Mouse (Mus musculus): ENCODE data around the gene Grm3. TPM values are rescaled to one million over a fixed set of nuclear protein-coding genes. Genes with fewer than 3 reads are reported as not detected.

Gene Grm3
- under 1 TPM; 0.09 to 0.22 (median 0.14) TPM for total RNA-seq (2022)

DNA sequence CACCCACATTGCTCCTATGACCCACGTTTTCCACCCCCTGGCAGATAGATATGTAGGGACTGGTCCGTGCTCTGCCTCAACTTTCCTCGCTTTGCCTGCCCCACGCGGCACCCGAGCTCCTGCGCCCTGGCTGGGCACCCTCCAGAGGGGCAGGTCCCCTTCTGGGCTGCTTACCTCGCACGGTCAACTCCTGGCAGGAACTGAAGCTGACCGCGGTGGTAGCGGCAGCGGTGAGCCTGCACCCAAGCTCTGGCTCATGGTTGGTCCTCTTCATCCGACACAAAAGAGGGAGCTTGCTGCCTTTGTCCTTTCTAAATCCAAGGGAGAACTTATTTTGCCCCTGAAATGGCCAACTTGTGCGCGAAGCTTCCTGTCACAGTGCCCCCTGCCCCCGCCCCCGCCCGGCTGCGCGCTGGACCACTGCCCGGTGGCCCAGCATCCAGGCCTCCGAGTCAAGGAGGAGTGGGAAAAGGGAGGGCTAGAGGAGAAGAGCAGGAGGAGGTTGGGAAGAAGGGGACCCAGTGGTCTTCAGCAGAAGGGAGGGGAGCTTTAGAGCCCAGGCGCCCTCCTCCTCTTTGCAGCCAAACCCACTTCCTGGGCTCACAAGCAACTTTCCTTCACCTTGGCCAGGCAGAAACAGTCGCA is at the start of gene Grm3:
Grm3 (minus strand) TSS at position 215 of the 645 bp plus-strand sequence.
- DNase-seq, result no peak

DNA sequence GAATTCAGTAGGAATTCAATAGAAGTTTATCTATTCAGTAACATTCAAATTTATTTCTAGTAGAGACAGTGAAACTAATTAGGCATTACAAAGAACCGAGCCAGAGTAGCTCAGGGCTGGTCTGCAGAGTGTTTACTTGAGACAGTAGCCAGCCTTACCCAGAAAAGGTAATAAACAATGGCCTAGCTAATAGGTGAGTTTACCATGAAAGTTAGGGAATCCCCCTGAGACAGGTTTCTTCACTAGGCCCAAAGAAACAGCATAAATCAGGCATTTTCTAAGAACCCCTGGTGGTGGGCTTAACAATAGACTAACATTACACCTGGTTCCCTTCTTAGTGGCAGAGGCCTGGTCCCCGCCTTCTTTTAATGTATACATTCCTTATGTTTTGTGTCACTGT is 30.8 kb upstream of the Grm3 start:
- no peak for DNase-seq

DNA sequence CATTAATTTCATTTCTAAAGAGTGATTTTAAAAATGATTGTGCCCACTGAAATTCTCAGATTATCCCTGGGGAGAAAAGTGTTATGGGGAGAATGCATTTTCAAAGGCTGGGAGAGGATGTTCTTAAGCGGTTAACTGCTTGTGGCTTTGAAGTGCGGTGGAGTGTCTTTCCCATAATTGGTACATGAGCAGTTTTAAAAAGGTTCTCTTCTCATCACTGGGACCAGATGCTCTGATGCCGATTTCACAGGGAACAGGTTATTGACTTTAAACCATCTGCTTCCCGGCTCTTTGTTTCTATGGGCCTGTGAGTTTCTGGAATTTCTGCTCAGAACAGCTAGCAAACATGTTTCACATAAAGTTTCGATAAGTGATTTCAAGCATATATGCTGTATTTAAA is 23.2 kb upstream of the Grm3 start:
- no peak for DNase-seq

DNA sequence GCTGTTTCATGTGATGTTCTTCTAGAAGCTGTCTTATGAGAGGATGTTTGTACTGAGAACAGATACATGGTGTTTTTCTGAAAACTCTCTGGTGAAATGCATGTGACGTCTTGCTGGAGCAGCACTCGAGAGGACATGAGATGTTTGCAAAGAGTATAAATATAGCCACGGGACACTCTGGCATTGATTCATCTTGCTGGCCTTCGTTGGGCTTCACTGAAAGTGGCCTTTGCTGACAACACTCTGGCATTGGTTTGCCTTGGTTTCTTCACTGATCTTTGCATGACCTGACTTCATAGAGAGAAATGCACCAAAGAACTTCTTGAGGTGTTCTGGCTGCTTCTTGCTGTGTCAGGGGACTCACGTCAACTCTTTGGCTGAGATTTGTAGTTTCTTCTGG is 19.1 kb upstream of the Grm3 start:
- DNase-seq, result no peak

DNA sequence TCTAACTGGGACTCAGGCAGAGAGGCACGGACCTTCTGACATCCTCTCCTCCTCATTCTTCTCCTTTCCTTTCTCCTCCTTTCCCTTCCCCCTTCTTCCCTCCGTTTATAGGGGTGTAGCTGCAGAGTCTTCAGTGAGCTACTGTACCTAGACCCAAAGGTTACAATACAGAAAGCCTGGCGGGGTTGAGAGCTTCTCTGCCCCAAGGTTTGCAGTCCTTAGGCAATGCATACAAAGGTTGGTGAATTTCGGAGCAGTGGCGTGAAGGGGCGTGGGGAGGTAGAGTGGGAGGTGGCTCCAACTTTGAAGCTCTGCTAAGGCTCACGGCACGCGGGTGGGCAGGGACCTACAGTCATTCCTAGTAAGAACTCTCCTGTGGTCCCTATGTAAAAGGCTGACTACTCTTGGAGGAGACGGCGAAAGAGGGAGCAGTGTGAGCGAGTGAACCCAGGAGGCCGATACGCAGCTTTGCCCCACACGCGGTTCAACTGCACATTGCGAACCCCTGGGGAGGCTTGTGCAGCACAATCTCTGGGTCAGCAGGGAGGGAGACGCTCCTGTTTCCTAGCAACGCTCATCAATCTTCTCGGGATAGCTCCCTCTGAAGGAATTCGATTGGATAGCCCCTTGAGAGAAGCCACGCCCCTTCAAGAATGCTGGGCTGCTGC is 765 bp upstream of the Grm3 start:
- no peak for DNase-seq

DNA sequence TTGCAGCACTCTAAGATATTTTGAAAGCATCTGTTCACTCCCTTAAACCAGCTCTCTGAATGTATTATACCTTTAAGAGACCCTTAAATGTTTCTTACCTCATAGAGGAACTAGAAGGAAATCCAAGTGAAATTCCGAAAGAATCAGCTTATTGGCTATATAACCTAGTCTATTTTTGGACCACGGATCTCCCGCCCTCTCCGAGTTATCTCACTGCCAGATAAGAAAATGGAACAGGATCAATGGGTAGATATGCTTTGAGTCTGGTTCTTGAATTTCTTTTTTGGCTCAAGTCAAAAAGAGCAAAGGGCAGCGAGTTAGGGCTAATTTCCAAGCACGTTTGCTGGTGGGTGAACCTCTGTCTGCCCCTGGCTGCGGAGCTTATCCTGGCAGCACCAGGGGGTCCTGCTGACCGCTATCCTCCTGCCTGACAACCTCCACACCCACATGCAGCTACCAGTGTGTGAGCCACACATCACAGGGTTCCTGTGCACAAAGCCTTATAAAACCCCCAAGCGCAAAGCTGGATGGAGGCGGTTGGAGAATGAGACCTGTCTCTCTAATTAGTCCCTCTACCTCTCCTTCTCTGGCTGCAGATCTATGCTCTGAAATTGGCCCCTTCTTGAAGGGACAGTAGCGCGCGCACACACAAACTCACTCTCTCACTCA is 549 bp downstream of the Grm3 start:
- DNase-seq, result no peak

DNA sequence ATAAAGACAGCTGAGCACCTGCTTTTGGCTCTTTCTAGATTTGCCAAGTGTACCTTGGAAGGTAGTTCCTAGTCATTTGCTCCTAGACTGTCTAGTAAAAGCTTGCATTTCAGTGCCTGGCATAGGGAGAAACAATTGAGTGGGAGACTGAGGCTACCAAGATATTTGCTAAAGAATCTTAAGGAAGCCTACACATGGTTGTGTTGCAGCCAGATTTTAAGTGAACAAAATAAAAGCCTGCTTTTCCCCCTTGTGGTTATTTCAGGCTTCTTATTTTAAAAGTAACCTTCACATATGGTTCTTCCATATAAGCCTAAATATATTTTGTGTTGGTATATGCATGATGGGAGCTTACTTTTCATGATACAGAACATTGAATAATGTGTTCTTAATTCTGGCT is 3.8 kb downstream of the Grm3 start:
- DNase-seq, result no peak

DNA sequence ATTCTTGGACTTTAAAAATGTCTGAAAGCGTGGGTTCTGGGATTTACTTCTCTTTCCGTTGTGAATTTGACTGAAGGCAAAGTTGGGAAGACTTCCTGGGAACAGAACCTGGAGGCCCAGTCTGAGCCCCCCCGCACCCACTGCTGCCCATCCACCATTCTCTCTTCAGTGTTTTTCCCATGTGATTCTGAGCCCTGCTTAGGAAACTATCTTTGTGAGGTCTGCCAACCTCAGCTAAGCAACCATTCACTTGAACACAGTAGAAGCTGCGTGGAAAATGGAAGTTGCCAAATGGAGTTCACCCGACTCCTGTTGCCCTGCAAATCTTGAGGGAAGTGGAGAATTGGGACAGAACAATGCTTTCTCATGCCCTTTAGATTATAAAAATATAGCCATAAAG is 8.7 kb downstream of the Grm3 start:
- DNase-seq, result no peak

DNA sequence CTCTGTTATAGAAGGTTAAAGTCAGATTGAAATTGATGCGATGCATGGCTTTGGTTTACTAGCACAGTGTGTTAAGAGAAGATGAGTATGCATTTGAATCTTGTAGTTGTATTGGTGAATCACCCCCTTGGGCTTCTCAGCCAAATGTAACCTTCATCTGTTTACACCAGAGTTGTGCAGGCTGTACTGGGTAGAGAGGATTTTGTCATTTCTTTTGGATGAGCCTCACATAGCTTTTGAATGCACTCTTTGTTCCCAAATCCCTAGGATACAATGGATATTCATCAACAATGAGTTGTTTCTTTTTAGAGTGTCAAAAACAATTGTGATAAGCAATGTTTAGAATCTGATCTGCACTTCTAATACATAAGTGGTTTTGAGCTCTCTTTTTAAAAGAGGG is 17.9 kb downstream of the Grm3 start:
- no peak for DNase-seq

DNA sequence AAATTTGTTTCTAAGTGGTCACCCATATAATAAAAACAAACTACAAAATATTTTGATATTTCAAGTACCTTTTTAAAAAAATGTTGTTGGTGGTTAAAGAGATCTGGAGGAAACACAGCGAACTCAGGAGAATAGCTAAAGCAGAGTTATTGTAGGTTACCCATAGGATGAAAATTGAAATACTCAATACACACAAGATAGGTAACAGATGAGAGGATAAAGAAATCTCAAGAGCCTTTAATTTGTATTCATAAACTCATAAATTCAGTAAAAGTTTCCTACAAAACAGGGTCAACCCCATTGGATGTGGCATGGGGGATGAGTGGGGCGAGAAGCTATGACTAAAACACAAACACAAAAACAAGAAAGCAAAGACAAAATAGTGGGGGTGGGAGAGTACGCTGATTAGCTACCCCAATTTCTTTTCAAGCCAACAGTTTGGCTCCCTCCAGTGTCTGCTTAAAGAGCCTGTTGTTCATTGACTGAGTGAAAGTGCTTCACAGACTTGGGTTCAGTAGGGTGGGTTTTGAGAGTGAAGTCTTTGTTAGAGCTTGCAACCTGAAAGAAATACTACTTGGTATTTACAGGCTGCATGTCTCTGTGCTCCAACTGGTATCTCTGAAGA is 21.5 kb downstream of the Grm3 start:
- no peak for DNase-seq

DNA sequence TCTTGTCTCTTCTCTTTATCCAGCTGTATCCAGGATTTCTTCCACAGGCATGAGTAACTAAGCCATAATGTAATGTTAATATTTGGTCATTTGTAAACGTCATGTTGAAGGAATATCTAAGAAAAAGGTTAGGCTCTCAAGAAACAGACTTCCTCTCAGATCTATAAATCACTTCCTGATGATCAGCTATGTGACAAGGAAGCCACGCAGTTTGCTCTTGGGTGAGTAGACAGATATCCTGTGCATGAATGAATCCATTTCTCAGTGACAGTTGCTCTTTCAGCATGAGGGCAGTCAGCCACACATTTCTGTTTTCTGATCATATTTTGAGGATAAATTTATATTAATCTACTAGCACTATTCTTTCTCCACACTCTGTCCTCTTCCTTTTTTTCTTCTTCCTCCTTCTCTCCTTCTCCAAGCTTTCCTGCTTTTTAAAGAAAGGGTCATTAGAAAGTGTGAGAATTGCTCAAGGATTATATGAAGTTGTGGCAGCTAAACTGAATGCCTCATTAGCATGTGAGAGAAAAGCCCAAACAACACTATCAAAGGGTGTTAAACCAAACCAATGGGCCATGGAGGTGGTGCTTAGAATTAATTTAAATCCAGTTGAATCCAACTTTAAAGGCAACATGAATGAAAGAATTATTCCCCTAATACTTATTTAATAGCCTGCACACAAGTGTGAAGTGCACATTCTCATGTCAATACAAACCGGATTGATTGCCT is 22.1 kb downstream of the Grm3 start:
- no peak for DNase-seq

DNA sequence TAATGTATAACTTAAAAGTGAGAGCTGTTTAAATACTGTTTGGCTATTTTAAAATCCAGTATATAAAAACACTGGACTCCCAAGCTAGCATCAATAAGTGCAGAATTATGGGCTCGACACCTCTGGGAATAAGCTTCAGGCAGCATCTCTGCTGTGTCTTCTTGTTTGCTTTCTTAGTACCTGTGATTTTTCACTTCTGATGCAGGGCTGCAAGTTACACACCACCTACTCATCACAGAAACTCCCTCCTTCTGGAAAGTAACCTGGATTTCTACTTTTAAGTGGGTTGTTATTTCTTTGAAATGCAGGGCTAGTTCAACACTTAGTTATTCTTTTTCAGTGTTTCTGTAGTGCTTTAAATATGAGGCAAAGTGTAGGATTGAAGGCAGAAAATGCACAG is 32.6 kb downstream of the Grm3 start:
- DNase-seq, result no peak

DNA sequence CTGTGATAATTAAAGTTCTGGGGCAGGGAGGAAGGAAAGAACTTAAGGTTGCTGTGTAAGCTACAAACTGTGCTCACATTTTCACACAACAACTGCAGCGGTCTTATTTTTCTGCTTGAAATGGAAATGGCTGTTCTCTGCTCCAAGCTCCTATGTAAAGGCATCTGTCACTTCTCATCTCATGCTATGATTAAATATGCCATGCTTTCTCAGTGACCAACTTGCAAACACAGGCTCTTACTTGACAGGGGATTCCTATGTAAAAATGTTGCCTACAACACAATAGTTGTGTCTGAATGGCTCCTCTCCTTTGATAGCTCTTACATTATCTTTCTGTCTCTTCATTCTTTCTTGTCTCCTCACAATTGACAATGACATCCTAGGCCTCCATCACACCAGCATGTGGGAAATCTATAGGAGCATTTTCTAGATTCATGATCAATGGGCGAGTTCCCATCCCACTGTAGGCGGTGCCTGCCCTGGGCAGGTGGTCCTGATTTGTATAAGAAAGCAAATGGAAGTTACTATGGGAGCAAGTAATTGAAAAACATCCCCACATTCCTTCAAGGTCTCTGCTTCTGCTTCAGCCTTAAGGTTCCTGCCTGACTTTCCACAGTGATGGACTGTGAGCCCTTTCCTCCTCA is 34.2 kb downstream of the Grm3 start:
- DNase-seq, result no peak

DNA sequence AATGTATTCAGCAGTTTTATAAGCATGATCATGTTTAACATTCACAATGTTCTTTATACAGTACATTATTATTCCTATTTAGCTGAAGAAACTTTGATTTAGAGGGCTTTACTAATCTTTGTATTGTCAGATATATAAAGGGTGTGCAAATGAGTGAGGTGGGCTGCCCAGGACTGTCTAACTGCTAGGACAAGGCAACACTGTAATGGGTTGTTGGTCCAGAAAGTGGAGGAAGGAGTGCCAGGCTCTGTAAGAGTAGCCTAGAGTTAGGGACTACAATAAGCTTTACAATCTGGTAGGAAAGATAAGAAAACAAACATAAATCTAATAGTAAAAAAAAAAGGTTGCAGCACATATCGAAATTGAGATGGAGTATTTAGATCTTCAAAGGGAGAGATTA is 34.8 kb downstream of the Grm3 start:
- DNase-seq, result no peak

DNA sequence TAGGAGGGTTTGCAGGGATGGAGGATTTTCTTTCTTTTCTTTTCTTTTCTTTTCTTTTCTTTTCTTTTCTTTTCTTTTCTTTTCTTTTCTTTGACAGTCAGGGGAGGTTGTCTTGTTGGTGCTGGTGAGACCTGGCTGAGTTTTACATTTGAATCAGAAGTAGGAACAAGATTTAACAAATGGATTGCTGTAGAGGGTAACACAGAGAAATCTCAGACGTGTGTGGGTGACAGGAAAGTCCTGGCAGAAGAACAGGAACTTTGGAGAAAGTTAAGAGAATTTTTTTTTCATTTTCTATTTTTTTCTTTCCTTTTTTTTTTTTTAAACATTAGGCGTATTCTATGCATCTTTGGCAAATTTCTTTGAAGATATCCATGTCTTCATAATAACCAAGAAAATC is 41.8 kb downstream of the Grm3 start:
- no peak for DNase-seq

DNA sequence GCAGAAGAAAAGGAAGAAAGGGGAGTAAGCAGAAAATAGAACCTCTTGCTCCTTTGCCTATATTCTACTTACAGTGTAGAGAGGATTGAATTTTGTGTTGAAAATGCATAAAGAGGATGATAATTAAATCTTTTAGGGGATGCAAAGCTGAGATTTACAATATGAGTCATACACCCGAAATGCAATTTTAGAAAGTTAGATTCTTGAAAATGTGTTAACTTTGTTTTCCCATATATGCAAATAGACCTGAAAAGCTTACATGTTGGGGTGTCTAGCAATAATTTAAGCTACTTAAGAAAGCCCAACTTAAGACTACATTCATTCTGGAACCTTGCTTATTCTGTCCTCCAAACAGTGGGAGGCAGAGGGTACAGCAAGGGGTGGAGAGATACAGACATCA is 56.0 kb downstream of the Grm3 start:
- DNase-seq, result no peak

DNA sequence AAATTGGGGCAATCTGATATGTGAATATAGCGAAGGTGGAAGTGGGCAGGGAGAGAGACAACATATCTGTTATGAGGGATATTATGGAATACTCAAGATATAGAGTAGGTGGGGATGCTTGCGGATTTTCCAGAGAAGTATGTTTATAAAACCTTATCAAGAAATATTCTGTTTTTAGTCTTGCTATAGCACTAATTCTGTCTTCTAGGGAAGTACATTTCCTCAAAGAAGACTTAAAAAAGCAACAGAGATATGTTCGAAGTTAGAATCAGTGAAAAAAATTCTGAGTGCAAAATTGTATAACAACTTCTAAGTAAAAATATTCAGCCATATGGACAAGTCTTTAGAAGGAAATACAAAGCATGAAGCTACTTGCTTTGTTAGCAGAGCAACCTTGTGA is 61.6 kb downstream of the Grm3 start:
- no peak for DNase-seq

DNA sequence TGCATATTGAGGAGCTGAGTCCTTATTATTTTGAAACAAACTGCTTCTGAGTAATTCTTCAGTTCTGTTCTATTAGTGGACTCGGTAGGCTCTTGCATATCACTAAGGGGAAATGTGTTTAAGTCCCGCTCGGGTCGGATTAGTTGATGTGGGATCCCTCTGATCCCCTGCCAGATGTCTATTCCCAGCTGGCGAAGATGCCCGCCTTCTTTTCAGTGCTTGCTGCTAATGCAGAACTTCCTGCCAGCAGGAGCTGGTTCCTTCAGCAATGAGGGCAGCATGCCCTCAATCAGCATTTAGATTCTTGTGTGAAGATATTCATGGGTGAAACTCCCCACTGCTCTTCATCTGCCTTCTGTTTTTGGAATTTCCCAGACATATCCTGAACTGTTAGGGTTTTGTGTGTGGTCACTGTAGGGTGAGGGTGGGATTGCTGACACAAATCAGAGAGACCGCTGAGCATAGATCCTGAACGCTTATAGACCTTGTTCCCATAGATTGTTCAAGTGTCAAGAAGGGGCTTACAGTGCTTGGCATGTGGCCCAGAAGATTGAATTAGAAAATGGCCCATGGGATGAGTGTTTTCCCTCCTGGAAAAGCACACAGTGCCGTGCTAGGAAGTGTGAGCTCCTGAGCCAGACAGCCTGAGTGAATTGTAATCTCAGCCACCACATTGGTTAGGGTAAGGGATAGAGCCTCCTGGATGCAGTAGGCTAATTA is 62.9 kb downstream of the Grm3 start:
- DNase-seq, result no peak

DNA sequence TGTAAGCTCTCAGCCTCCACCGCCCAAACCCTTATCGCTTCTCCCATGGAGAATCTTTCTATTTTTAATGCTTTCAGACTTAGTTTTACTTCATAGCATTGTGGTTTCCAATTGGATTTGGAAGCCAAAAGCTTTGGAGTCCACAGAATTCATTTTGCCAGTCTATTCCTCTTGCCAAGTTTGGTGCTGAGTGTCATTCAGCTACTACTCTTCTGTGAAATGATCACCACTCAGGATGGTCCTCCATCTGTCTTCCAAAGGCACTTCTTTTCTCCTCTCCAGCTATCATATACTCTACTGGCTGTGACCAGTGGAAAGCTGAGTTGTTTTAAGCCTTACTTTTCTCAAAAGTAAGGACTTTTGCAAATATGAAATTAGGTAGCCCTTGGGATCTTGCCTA is 86.4 kb downstream of the Grm3 start:
- DNase-seq, result no peak

DNA sequence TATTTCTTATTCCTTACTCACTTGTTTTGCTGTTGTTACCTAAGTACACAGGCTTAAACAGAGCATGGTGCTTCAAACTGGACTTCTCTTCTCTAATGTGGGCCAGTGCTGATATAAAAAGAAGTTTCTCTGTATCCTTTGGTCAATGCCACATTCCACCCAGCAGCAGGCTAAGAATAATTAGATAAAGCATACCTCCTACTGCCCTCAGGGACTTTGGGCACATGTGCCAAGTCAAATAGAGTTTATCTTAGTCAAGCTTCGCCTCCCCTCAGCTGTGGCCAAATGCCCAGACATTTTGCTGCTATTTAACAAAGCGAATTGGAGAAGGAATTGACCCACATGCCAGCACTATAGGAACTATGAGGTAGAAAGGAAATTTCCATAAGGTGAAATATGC is 97.8 kb downstream of the Grm3 start:
- DNase-seq, result no peak

DNA sequence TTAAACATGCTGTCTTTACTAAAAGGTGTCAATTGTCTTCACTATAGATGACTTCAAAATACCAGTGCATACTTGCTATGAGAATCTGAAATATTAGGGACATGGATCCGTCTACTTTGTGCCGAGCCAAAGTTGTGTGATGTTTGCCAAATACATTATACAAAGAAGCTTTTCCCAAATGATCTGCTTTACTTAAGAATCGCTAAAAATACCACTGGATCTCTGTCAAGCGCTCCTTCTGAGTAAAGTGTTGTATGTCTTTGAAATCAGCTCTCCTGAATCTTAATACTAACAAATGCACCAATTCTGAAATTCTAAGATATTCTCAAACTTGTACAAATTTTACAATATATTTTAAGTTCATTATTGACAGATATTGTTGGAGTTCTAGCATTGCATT is 100.6 kb downstream of the Grm3 start:
- DNase-seq, result no peak

DNA sequence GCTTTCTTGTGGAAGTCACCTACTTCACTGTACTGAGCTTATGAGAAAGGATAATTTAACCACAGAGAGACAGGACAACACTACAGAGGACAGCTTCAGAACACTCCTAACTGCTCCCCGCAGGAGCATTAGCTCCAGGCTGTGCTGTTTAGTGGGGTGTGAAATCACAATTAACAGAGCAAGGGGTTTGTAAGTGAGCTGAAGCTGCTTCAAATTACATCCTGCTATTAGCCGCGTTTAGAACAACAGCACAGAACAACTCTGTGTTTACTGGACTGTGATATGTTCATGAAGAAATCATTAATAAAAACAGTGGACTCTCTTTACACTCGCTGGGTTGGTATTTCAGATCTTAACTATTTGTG is 101.9 kb downstream of the Grm3 start:
- DNase-seq, result no peak
